Mouse (Mus musculus) CH12.LX (cell line): ENCODE data around the gene Rapgef4. TPM values are rescaled to one million over a fixed set of nuclear protein-coding genes. Genes with fewer than 3 reads are reported as not detected.
A peak's percentile ranks its signal among the peaks of the same experiment; 100 is the strongest.
"Not testable (repeated sequence)": the region's sequence is repeated elsewhere in the genome, so short reads cannot be mapped to it uniquely, and the experiment has no call there.

Experiments
- DNase-seq: peaks from one replicate; pipeline ENCODE4 v3.0.0-alpha.2; 2013; ENCODE audit errors: extremely low read depth
- H3K27ac ChIP-seq: 2 replicates; pipeline ENCODE4 v1.5.1; 2012; ENCODE audit warnings: low read depth, mild to moderate bottlenecking, control low read depth, moderate library complexity; ENCODE audit not compliant: insufficient read depth
- H3K27me3 ChIP-seq: replicated peaks from 2 replicates; pipeline ENCODE3; 2012; ENCODE audit warnings: inconsistent platforms
- H3K36me3 ChIP-seq, 2 experiments: replicated peaks in 1 of 2; 2 replicates each; pipeline versions ENCODE3 to v1.6.1; 2012; ENCODE audit warnings: inconsistent platforms in 1 of 2, low read length in 1 of 2, mild to moderate bottlenecking in 1 of 2, mixed read lengths in 1 of 2, moderate library complexity in 1 of 2; ENCODE audit not compliant: control insufficient read depth in 1 of 2, insufficient read depth in 1 of 2
- H3K4me1 ChIP-seq, 2 experiments: 2 replicates each; pipeline ENCODE4 v1.6.1; 2012; ENCODE audit warnings: inconsistent platforms in 1 of 2, moderate library complexity in 1 of 2; ENCODE audit not compliant: insufficient read depth in 2 of 2, control insufficient read depth in 1 of 2
- H3K4me2 ChIP-seq: 2 replicates; pipeline ENCODE4 v1.6.1; 2012; ENCODE audit warnings: low read depth, mild to moderate bottlenecking, control low read depth; ENCODE audit not compliant: poor library complexity, insufficient read depth, severe bottlenecking
- H3K4me3 ChIP-seq, 3 experiments: fragments of 150-350 bp in 1 of 3; sonication (generic) in 1 of 3; replicated peaks in 1 of 3; 2 replicates each; pipeline versions ENCODE3 to v1.5.1; 2011 to 2012; ENCODE audit warnings: low read depth in 2 of 3, low read length in 2 of 3, mild to moderate bottlenecking in 2 of 3, moderate library complexity in 2 of 3, control low read depth in 1 of 3, improper control_type of control experiment in 1 of 3, inconsistent platforms in 1 of 3, mixed read lengths in 1 of 3; ENCODE audit not compliant: poor library complexity in 1 of 3
- H3K79me2 ChIP-seq: replicated peaks from 2 replicates; pipeline ENCODE4 v1.6.1; 2012; ENCODE audit warnings: mild to moderate bottlenecking, moderate library complexity; ENCODE audit not compliant: control insufficient read depth, poor library complexity, insufficient read depth, severe bottlenecking; ENCODE audit errors: extremely low read depth
- H3K9ac ChIP-seq: 2 replicates; pipeline ENCODE4 v1.6.1; 2012; ENCODE audit warnings: low read depth, mild to moderate bottlenecking, control low read depth, moderate library complexity; ENCODE audit not compliant: insufficient read depth
- H3K9me3 ChIP-seq: replicated peaks from 2 replicates; pipeline ENCODE3; 2012; ENCODE audit warnings: low read length, inconsistent platforms, mixed read lengths
- ELF1 ChIP-seq: IDR thresholded peaks from 2 replicates; pipeline ENCODE4 v1.6.1; 2014; ENCODE audit warnings: low read depth, mild to moderate bottlenecking, inconsistent platforms, low read length, improper control_type of control experiment
- HCFC1 ChIP-seq: IDR thresholded peaks from 2 replicates; pipeline ENCODE4 v1.6.1; 2012; ENCODE audit warnings: low read depth, mild to moderate bottlenecking, inconsistent platforms, low read length, improper control_type of control experiment
- KAT2A ChIP-seq: IDR thresholded peaks from 2 replicates; pipeline ENCODE4 v1.6.1; 2012; ENCODE audit warnings: low read length, improper control_type of control experiment, inconsistent platforms; ENCODE audit not compliant: insufficient replicate concordance
- MXI1 ChIP-seq: IDR thresholded peaks from 2 replicates; pipeline ENCODE4 v1.6.1; 2011; ENCODE audit warnings: mild to moderate bottlenecking, low read depth, low read length, improper control_type of control experiment
- NELFE ChIP-seq: IDR thresholded peaks from 2 replicates; pipeline ENCODE4 v1.6.1; 2011; ENCODE audit warnings: low read depth, low read length, improper control_type of control experiment
- NRF1 ChIP-seq: IDR thresholded peaks from 2 replicates; pipeline ENCODE4 v1.6.1; 2014; ENCODE audit warnings: low read depth, mild to moderate bottlenecking, inconsistent platforms, low read length, improper control_type of control experiment, moderate library complexity
- PAX5 ChIP-seq: IDR thresholded peaks from 2 replicates; pipeline ENCODE4 v1.6.1; 2012; ENCODE audit warnings: low read length, inconsistent platforms, mixed read lengths
- POLR2AphosphoS2 ChIP-seq: IDR thresholded peaks from 2 replicates; pipeline ENCODE4 v1.6.1; 2011; ENCODE audit warnings: low read depth, low read length, improper control_type of control experiment
- RAD21 ChIP-seq: IDR thresholded peaks from 2 replicates; pipeline ENCODE4 v1.6.1; 2011; ENCODE audit warnings: low read depth, mild to moderate bottlenecking, low read length, improper control_type of control experiment, moderate library complexity
- ZNF384 ChIP-seq: IDR thresholded peaks from 2 replicates; pipeline ENCODE4 v1.6.1; 2012; ENCODE audit warnings: low read depth, low read length, improper control_type of control experiment, inconsistent platforms
- dilution Hi-C: fragments of 300-500 bp; cut with MboI; formaldehyde crosslinking; loops from 2 replicates; pipeline ENCODE4 v1.14.3; 2020; ENCODE audit warnings: low sequenced_read_pairs; ENCODE audit not compliant: extremely low pct_unique_long_range_greater_than_20kb, extremely low pct_ligation_motif_present
- in situ Hi-C: fragments of 300-500 bp; cut with MboI; formaldehyde crosslinking; loops from 3 replicates; pipeline ENCODE4 v1.14.3; 2019; ENCODE audit warnings: low sequenced_read_pairs, low pct_ligation_motif_present, low pct_unique_long_range_greater_than_20kb, mixed read lengths
- polyA plus RNA-seq: library from polyadenylated mRNA; unstranded; fragments of >175 nt; gene quantifications from 2 replicates; pipeline ENCODE4 v1.2.1, GENCODE M21; 2012; ENCODE audit warnings: low read depth; ENCODE audit not compliant: insufficient read length
- total RNA-seq, 2 experiments: library from RNA; depleted of rRNA; stranded (reverse); fragments of 300-350 nt in 1 of 2; fragments of >200 nt in 1 of 2; gene quantifications; 2 replicates each; pipeline ENCODE4 v1.2.3; 2012 to 2014

Gene Rapgef4
- total and polyA plus RNA-seq, 3 experiments: 0.12 to 0.13 TPM; not detected in 1

DNA sequence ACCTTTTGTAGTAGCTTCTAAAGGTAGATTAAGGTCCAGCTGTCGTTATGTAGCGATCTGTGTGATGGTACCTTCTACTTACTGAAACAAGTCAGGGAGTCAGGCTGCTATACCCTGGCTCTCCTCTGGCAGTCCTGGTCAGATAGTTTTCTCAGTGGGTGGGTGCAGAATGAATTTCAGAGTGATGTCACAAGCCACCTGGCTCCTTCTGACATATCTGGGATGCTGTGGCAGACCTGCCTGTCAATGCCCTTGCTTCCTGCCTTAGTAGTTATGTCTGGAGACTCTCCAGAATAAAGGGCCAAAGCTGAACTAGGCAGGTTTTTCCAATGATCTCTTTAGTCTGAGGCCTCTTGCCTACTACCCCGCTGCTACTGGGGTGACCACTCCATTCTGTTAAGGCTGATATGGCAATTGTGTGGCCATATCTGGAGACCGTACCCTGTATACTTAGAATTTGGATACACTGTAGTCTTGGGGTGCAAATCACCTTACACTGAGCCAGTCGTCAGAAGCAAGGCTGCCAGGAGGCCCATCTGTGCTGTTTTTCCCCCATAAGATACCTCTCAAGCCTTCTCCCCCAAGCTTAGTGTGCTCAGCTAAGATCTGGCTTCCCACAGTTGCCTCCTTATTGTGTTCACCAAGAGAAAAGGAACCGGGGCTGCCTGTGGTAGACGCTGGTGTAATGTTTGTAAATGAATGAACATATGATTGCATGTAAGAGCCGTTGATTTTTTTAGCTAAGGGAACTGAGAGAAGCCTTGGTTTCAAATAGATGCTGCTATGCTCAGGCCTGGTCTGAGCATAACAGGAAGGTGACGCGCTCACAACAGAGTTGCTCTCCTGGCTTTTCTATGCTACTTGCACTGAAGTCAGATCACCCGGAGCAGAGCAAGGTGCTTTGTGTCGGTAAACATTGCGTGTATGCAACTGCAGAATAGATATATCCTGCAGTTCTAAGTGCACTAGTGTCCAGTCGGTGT, 159.1 kb downstream of the Rapgef4 start (continued):
- TF ChIP-seq NRF1 (no peak), POLR2AphosphoS2 (no peak), PAX5 (no peak), HCFC1 (no peak)
- TF ChIP-seq, all 38 proteins: peak for 0

DNA sequence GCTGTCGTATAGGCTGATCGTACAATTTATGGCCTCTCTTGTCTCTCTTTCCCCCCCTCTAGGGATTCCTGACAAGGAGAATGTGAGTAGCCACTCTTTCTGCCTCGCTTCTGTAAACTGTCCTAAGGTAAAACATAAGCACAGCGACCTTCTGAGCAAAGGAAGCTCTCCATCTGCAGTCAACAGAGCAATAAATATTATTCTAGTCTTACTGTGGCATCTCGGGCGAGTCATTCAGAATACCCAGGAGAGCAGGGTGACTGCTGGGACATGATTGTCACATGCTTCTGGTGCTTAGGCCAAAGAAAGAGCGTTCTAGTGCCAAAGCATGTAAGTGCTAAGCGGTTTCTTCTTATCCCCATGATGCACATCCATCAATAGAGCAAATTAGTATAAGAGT, 160.1 kb downstream of the Rapgef4 start:
- no peak overlapping the region for H3K27ac ChIP-seq
- H3K79me2 ChIP-seq: no peaks in the 10 kb centered on the region
- dilution Hi-C loops (no loop called here), in situ Hi-C loops (loop anchor here (10.0 kb wide), 1 partner anchor 46 kb away; no protein-coding TSS in a partner anchor)
- H3K4me1 ChIP-seq: peaks cover 8 to 31% of the 10 kb centered on the region in 2 experiments; a peak in 3 of 4 replicates
- peaks cover 3% of the 10 kb centered on the region for H3K9me3 ChIP-seq
- H3K36me3 ChIP-seq: no peaks in the 10 kb centered on the region
- no peak overlapping the region for H3K4me3 ChIP-seq
- no peak for TF ChIP-seq ELF1
- no peak for TF ChIP-seq RAD21
- no peak for TF ChIP-seq HCFC1
- no peak for TF ChIP-seq NELFE
- TF ChIP-seq MXI1: no peak
- TF ChIP-seq KAT2A: no peak
- H3K4me2 ChIP-seq: no peak overlapping the region
- H3K27me3 ChIP-seq: peaks cover 3% of the 10 kb centered on the region
- DNase-seq: peak; percentile 20
- H3K9ac ChIP-seq: no peak overlapping the region

DNA sequence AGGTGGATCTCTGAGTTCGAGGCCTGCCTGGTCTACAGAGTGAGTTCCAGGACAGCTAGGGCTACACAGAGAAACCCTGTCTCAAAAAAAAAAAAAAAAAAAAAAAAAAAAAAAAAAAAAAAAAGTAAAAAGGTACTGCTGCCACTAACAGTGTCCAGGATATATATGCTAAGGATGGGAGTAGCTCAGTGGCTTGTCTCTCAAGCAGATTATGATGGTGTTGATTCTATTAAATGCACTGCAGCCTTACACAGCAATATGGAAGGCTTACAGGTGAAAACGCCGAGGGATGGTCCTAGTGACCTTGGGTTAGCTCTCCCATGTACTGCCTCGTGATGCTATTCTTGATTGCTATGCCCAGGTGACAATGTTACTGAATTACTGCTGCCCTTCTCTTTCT, 160.7 kb downstream of the Rapgef4 start:
- H3K27me3 ChIP-seq, H3K79me2 ChIP-seq, H3K27ac ChIP-seq, H3K4me2 ChIP-seq, H3K36me3 ChIP-seq, H3K4me3 ChIP-seq, dilution Hi-C loops, H3K9ac ChIP-seq, H3K9me3 ChIP-seq, DNase-seq: not testable (repeated sequence)
- TF ChIP-seq ZNF384: peak; percentile 47
- H3K4me1 ChIP-seq: peaks cover 8 to 30% of the 10 kb centered on the region in 2 experiments; a peak in 3 of 4 replicates
- in situ Hi-C loops: loop anchor here (10.0 kb wide), 1 partner anchor 47 kb away; no protein-coding TSS in a partner anchor
